Mouse (Mus musculus) forebrain, postnatal 0 days (tissue): ENCODE results near the gene Plscr2. TPM values are rescaled to one million over a fixed set of nuclear protein-coding genes. Genes with fewer than 3 reads are reported as not detected.

Source experiments
- ATAC-seq: fragments of 200-750 bp; cut with Nextera tagmentation; 2 replicates; pipeline ENCODE4 v1.8.0; 2017; ENCODE audit warnings: mild to moderate bottlenecking, moderate library complexity
- DNase-seq: peaks from one replicate; pipeline ENCODE4 v3.0.0-alpha.2; 2015
- H3K27ac ChIP-seq: fragments of 300-500 bp; sonication (generic); 2 replicates; pipeline ENCODE4 v1.5.1; 2014; ENCODE audit warnings: low read depth, mild to moderate bottlenecking, antibody characterized with exemption, low read length, moderate library complexity, mixed read lengths
- H3K27me3 ChIP-seq: fragments of 300-500 bp; sonication (generic); 2 replicates; pipeline ENCODE4 v1.6.1; 2014; ENCODE audit warnings: mild to moderate bottlenecking, low read length, mixed read lengths; ENCODE audit not compliant: insufficient read depth
- H3K36me3 ChIP-seq: fragments of 300-500 bp; sonication (generic); 2 replicates; pipeline ENCODE4 v1.6.1; 2014; ENCODE audit warnings: mild to moderate bottlenecking, moderate library complexity; ENCODE audit not compliant: insufficient read depth
- H3K4me1 ChIP-seq: fragments of 300-500 bp; sonication (generic); 2 replicates; pipeline ENCODE4 v1.6.1; 2014; ENCODE audit warnings: antibody characterized with exemption; ENCODE audit not compliant: insufficient read depth
- H3K4me2 ChIP-seq: fragments of 300-500 bp; sonication (generic); 2 replicates; pipeline ENCODE4 v1.6.1; 2014; ENCODE audit warnings: low read depth, mild to moderate bottlenecking, moderate library complexity
- H3K4me3 ChIP-seq: fragments of 300-500 bp; sonication (generic); 2 replicates; pipeline ENCODE4 v1.5.1; 2014; ENCODE audit warnings: low read depth, low read length, mixed read lengths
- H3K9ac ChIP-seq: fragments of 300-500 bp; sonication (generic); 2 replicates; pipeline ENCODE4 v1.6.1; 2014; ENCODE audit warnings: mild to moderate bottlenecking
- H3K9me3 ChIP-seq: fragments of 300-500 bp; sonication (generic); 2 replicates; pipeline ENCODE4 v1.6.1; 2016; ENCODE audit warnings: low read length
- CTCF ChIP-seq: sonication (generic); IDR thresholded peaks from 2 replicates; pipeline ENCODE4 v1.5.1; 2016; ENCODE audit warnings: antibody characterized with exemption, control low read depth, low read depth
- WGBS: fragments of 180-500 bp; shearing (Covaris S2); extraction: QIAGEN DNeasy Blood & Tissue Kit; methylation state at CpG from one replicate; pipeline ENCODE4 v1.1.7; 2014; 5-methylcytosine and 5-hydroxymethylcytosine counted together
- polyA plus RNA-seq: library from polyadenylated mRNA; unstranded; fragments of >200 nt; fragmentation: Nextera tagmentation; extraction: Ambion mirVana; gene quantifications from 2 replicates; pipeline ENCODE4 v1.2.1, GENCODE M21; 2015
- total RNA-seq: library from RNA; depleted of rRNA; stranded (reverse); fragments of >200 nt; gene quantifications from 2 replicates; pipeline ENCODE4 v1.2.3, GENCODE M21; 2014

The Plscr2 gene
- total and polyA plus RNA-seq, 2 experiments from 2014 or later: 1.7 to 2.0 TPM

GRCm38 (mm10) chr9:92273956-92274762 lies 1.2 kb upstream of the Plscr2 start:
- Histone ChIP-seq H3K9me3 (no peaks in the 10 kb centered on the region), H3K9ac (no peak overlapping the region), H3K4me1 (no peaks in the 10 kb centered on the region), H3K36me3 (no peaks in the 10 kb centered on the region), H3K27ac (no peak overlapping the region), H3K4me2 (no peak overlapping the region), H3K27me3 (no peaks in the 10 kb centered on the region), H3K4me3 (no peak overlapping the region)
- TF ChIP-seq CTCF: no peak
- ATAC-seq (no peak), DNase-seq (no peak)
- WGBS: 83% methylated on average over 6 of the region's 6 CpGs

GRCm38 (mm10) chr9:92276360-92276759 lies 958 bp downstream of the Plscr2 start:
- ATAC-seq: no peak
- TF ChIP-seq CTCF: no peak
- H3K4me1 ChIP-seq: no peaks in the 10 kb centered on the region
- H3K4me2 ChIP-seq: no peak overlapping the region
- no peaks in the 10 kb centered on the region for H3K9me3 ChIP-seq
- no peak overlapping the region for H3K4me3 ChIP-seq
- DNase-seq: no peak
- no peaks in the 10 kb centered on the region for H3K27me3 ChIP-seq
- 73% methylated on average over 7 of the region's 7 CpGs for WGBS
- H3K27ac ChIP-seq: no peak overlapping the region
- no peaks in the 10 kb centered on the region for H3K36me3 ChIP-seq
- no peak overlapping the region for H3K9ac ChIP-seq

- DNase-seq (no peak), ATAC-seq (no peak)
- Histone ChIP-seq H3K4me3 (no peak overlapping the region), H3K36me3 (no peaks in the 10 kb centered on the region), H3K4me2 (no peak overlapping the region), H3K9me3 (no peaks in the 10 kb centered on the region), H3K9ac (no peak overlapping the region), H3K4me1 (no peaks in the 10 kb centered on the region), H3K27ac (no peak overlapping the region), H3K27me3 (no peaks in the 10 kb centered on the region)
- no peak for TF ChIP-seq CTCF
- WGBS: 95% methylated on average over 1 of the region's 1 CpGs
These were observed 4.6 kb downstream of the Plscr2 start for GRCm38 (mm10) chr9:92280048-92280447.

- TF ChIP-seq CTCF: no peak
- Histone ChIP-seq H3K27ac (no peak overlapping the region), H3K9ac (no peak overlapping the region), H3K27me3 (no peaks in the 10 kb centered on the region), H3K9me3 (no peaks in the 10 kb centered on the region), H3K4me2 (no peak overlapping the region), H3K4me3 (no peak overlapping the region), H3K36me3 (no peaks in the 10 kb centered on the region), H3K4me1 (no peaks in the 10 kb centered on the region)
- DNase-seq (no peak), ATAC-seq (no peak)
- WGBS: 46% methylated on average over 7 of the region's 7 CpGs
These were observed 7.3 kb downstream of the Plscr2 start for GRCm38 (mm10) chr9:92282563-92283171.

GRCm38 (mm10) chr9:92289675-92290074 lies 14.3 kb downstream of the Plscr2 start:
- no peaks in the 10 kb centered on the region for H3K9me3 ChIP-seq
- no peak overlapping the region for H3K4me3 ChIP-seq
- no peak overlapping the region for H3K27ac ChIP-seq
- H3K4me1 ChIP-seq: no peaks in the 10 kb centered on the region
- TF ChIP-seq CTCF: no peak
- no peak for ATAC-seq
- no peaks in the 10 kb centered on the region for H3K36me3 ChIP-seq
- H3K9ac ChIP-seq: no peak overlapping the region
- no peaks in the 10 kb centered on the region for H3K27me3 ChIP-seq
- 86% methylated on average over 3 of the region's 3 CpGs for WGBS
- no peak for DNase-seq
- H3K4me2 ChIP-seq: no peak overlapping the region

- ATAC-seq (no peak), DNase-seq (no peak)
- 64% methylated on average over 2 of the region's 2 CpGs for WGBS
- no peak for TF ChIP-seq CTCF
- no peaks in the 10 kb centered on the region for H3K9me3 ChIP-seq
- no peaks in the 10 kb centered on the region for H3K4me1 ChIP-seq
- H3K4me2 ChIP-seq: no peak overlapping the region
- H3K9ac ChIP-seq: no peak overlapping the region
- no peaks in the 10 kb centered on the region for H3K27me3 ChIP-seq
- H3K36me3 ChIP-seq: no peaks in the 10 kb centered on the region
- H3K4me3 ChIP-seq: no peak overlapping the region
- H3K27ac ChIP-seq: no peak overlapping the region
These were observed 16.8 kb downstream of the Plscr2 start for GRCm38 (mm10) chr9:92292169-92292568.

GRCm38 (mm10) chr9:92292922-92293321 lies 17.5 kb downstream of the Plscr2 start:
- H3K4me2 ChIP-seq: no peak overlapping the region
- H3K4me1 ChIP-seq: no peaks in the 10 kb centered on the region
- no peaks in the 10 kb centered on the region for H3K27me3 ChIP-seq
- no peaks in the 10 kb centered on the region for H3K36me3 ChIP-seq
- H3K9me3 ChIP-seq: no peaks in the 10 kb centered on the region
- ATAC-seq (no peak), DNase-seq (no peak)
- no peak overlapping the region for H3K27ac ChIP-seq
- H3K9ac ChIP-seq: no peak overlapping the region
- H3K4me3 ChIP-seq: no peak overlapping the region
- WGBS: 70% methylated on average over 3 of the region's 3 CpGs
- no peak for TF ChIP-seq CTCF
